Mouse (Mus musculus): ENCODE data around the gene Megf9. TPM values are rescaled to one million over a fixed set of nuclear protein-coding genes. Genes with fewer than 3 reads are reported as not detected.

The Megf9 gene
- total and polyA plus RNA-seq, 3 experiments = not detected

- no peak overlapping the region for H3K4me3 ChIP-seq (replicated peaks in 1 of 3; ENCODE audit: low read depth in 2 of 3, low read length in 2 of 3, poor library complexity in 1 of 3)
- H3K36me3 ChIP-seq (replicated peaks in 1 of 2; ENCODE audit: control insufficient read depth in 1 of 2, insufficient read depth in 1 of 2, low read length in 1 of 2) = no peaks in the 10 kb centered on the region
- H3K9me3 ChIP-seq (replicated peaks; ENCODE audit: low read length) = no peaks in the 10 kb centered on the region
- H3K27ac ChIP-seq (ENCODE audit: insufficient read depth, low read depth) = no peak overlapping the region
- no peaks in the 10 kb centered on the region for H3K4me1 ChIP-seq (ENCODE audit: control insufficient read depth in 1 of 2, insufficient read depth in 2 of 2)
- TF ChIP-seq NELFE (IDR thresholded peaks at IDR 0.05; ENCODE audit: low read depth, low read length) = no peak
- no peak for TF ChIP-seq UBTF (IDR thresholded peaks at IDR 0.05; ENCODE audit: low read depth, low read length)
- TF ChIP-seq E2F4 (IDR thresholded peaks at IDR 0.05; ENCODE audit: insufficient replicate concordance, low read depth, low read length) = no peak
- TF ChIP-seq JUND (conservative IDR thresholded peaks at IDR 0.05; ENCODE audit: low read depth, low read length) = no peak
- TF ChIP-seq TCF12 (IDR thresholded peaks at IDR 0.05; ENCODE audit: low read depth, low read length) = no peak
- no peak for TF ChIP-seq TBP (conservative IDR thresholded peaks at IDR 0.05; ENCODE audit: low read depth, low read length)
- no peak for TF ChIP-seq CHD2 (IDR thresholded peaks at IDR 0.05; ENCODE audit: low read length)
- TF ChIP-seq EP300 (IDR thresholded peaks at IDR 0.05; ENCODE audit: low read length) = no peak
- no peak for TF ChIP-seq POLR2AphosphoS2 (IDR thresholded peaks at IDR 0.05; ENCODE audit: low read depth, low read length)
- TF ChIP-seq IRF4 (IDR thresholded peaks at IDR 0.05; ENCODE audit: low read depth, low read length) = no peak
- TF ChIP-seq POLR2A (IDR thresholded peaks at IDR 0.05; ENCODE audit: low read depth, low read length) = no peak
- TF ChIP-seq GABPA (IDR thresholded peaks at IDR 0.05; ENCODE audit: insufficient replicate concordance, low read depth, low read length) = no peak
- no peak for TF ChIP-seq KAT2A (IDR thresholded peaks at IDR 0.05; ENCODE audit: insufficient replicate concordance, low read length)
- no peak for TF ChIP-seq ELF1 (IDR thresholded peaks at IDR 0.05; ENCODE audit: low read depth, low read length)
- no peak for TF ChIP-seq ZC3H11A (IDR thresholded peaks at IDR 0.05; ENCODE audit: low read depth, low read length)
- no peak for TF ChIP-seq USF1 (IDR thresholded peaks at IDR 0.05; ENCODE audit: low read depth, low read length)
- TF ChIP-seq MYC (IDR thresholded peaks at IDR 0.05; ENCODE audit: low read depth, low read length) = no peak
- TF ChIP-seq ZNF384 (IDR thresholded peaks at IDR 0.05; ENCODE audit: low read depth, low read length) = no peak
- no peak for TF ChIP-seq JUN (IDR thresholded peaks at IDR 0.05; ENCODE audit: insufficient read depth, low read depth, low read length)
- H3K79me2 ChIP-seq (replicated peaks; ENCODE audit: control insufficient read depth, extremely low read depth, insufficient read depth, poor library complexity, severe bottlenecking) = no peaks in the 10 kb centered on the region
- no peak overlapping the region for H3K4me2 ChIP-seq (ENCODE audit: insufficient read depth, low read depth, poor library complexity, severe bottlenecking)
- no peak for DNase-seq (ENCODE audit: extremely low read depth)
- H3K27me3 ChIP-seq (replicated peaks) = no peaks in the 10 kb centered on the region
- dilution Hi-C loops (cut with MboI; ENCODE audit: extremely low pct_ligation_motif_present, extremely low pct_unique_long_range_greater_than_20kb, low sequenced_read_pairs) (no loop called here), in situ Hi-C loops (cut with MboI; ENCODE audit: low pct_ligation_motif_present, low pct_unique_long_range_greater_than_20kb, low sequenced_read_pairs) (no loop called here)
- no peak overlapping the region for H3K9ac ChIP-seq (ENCODE audit: insufficient read depth, low read depth)
Observed at GRCm38 (mm10) chr4:70499285-70499684, 35.5 kb downstream of the Megf9 start.

GRCm38 (mm10) chr4:70496978-70497377 lies 37.8 kb downstream of the Megf9 start:
- no peak for DNase-seq (ENCODE audit: extremely low read depth)
- Histone ChIP-seq H3K9me3 (replicated peaks; ENCODE audit: low read length) (no peaks in the 10 kb centered on the region), H3K27ac (ENCODE audit: insufficient read depth, low read depth) (no peak overlapping the region), H3K36me3 (replicated peaks in 1 of 2; ENCODE audit: control insufficient read depth in 1 of 2, insufficient read depth in 1 of 2, low read length in 1 of 2) (no peaks in the 10 kb centered on the region), H3K4me1 (ENCODE audit: control insufficient read depth in 1 of 2, insufficient read depth in 2 of 2) (no peaks in the 10 kb centered on the region), H3K79me2 (replicated peaks; ENCODE audit: control insufficient read depth, extremely low read depth, insufficient read depth, poor library complexity, severe bottlenecking) (no peaks in the 10 kb centered on the region), H3K27me3 (replicated peaks) (no peaks in the 10 kb centered on the region), H3K9ac (ENCODE audit: insufficient read depth, low read depth) (no peak overlapping the region), H3K4me2 (ENCODE audit: insufficient read depth, low read depth, poor library complexity, severe bottlenecking) (no peak overlapping the region), H3K4me3 (replicated peaks in 1 of 3; ENCODE audit: low read depth in 2 of 3, low read length in 2 of 3, poor library complexity in 1 of 3) (no peak overlapping the region)
- in situ Hi-C loops (cut with MboI; ENCODE audit: low pct_ligation_motif_present, low pct_unique_long_range_greater_than_20kb, low sequenced_read_pairs) = no loop called here
- TF ChIP-seq ELF1 (IDR thresholded peaks at IDR 0.05; ENCODE audit: low read depth, low read length) (no peak), PAX5 (IDR thresholded peaks at IDR 0.05; ENCODE audit: low read length) (no peak), SMC3 (IDR thresholded peaks at IDR 0.05; ENCODE audit: low read depth, low read length) (no peak), KAT2A (IDR thresholded peaks at IDR 0.05; ENCODE audit: insufficient replicate concordance, low read length) (no peak), MAFK (IDR thresholded peaks at IDR 0.05; ENCODE audit: insufficient replicate concordance, low read length) (no peak), CHD1 (IDR thresholded peaks at IDR 0.05; ENCODE audit: low read depth, low read length) (no peak), E2F4 (IDR thresholded peaks at IDR 0.05; ENCODE audit: insufficient replicate concordance, low read depth, low read length) (no peak), TBP (conservative IDR thresholded peaks at IDR 0.05; ENCODE audit: low read depth, low read length) (no peak), JUND (conservative IDR thresholded peaks at IDR 0.05; ENCODE audit: low read depth, low read length) (no peak)
- dilution Hi-C loops (cut with MboI; ENCODE audit: extremely low pct_ligation_motif_present, extremely low pct_unique_long_range_greater_than_20kb, low sequenced_read_pairs) = no loop called here

Measured in CH12.LX (cell line).